Mouse (Mus musculus) ZHBTc4 (cell line): ENCODE results near the gene Slit2.
A peak's percentile ranks its signal among the peaks of the same experiment; 100 is the strongest.

Experiments used
- DNase-seq: peaks from one replicate; pipeline ENCODE4 v3.0.0-alpha.2; 2011; ENCODE audit warnings: low read depth, low spot score

The Slit2 gene

GRCm38 (mm10) chr5:47982941-47983701 lies at the start of gene Slit2:
Gene Slit2 (plus strand): TSS chr5:47983138.
- DNase-seq: peak; percentile 91

DNA sequence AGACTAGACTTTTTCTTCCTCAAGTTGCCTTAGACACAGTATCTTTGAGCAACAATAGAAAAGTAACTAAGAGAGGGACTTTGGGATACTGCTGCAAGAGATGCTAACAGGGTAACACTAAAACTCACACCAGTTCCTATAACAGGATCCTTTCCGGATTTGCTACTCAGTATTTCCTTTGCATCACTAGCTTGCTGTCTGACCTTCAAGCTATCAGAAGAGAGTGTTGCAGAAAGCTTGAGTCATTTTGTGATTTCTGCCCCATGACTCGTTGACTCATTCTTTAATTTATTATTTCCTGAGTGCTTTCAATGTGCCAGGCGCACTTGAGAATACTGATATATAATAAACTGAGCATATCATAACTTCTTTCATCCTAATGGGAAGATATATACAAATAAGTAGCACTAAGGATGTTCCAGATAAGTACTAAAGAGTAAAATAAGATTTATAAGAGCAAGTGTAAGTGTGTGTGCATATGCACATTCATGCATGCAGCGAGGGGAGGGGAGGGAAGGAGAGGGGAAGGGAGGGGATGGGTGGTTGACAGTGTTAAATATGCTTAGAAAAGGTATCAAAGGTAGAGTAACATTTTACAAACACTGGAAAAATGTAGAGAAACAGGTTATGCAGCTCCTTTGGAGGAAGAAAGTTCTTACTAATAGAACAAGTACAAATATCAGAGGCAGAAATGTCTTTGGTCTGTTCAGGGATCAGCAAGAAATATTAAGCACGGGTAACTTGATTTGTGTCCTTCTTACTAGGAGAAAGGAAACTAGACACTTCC lies 44.2 kb upstream of the Slit2 start:
- DNase-seq: no peak

- no peak for DNase-seq
Measured at GRCm38 (mm10) chr5:47956451-47956850, 26.5 kb upstream of the Slit2 start.

GRCm38 (mm10) chr5:47975795-47976194 lies 7.1 kb upstream of the Slit2 start:
- no peak for DNase-seq

DNA sequence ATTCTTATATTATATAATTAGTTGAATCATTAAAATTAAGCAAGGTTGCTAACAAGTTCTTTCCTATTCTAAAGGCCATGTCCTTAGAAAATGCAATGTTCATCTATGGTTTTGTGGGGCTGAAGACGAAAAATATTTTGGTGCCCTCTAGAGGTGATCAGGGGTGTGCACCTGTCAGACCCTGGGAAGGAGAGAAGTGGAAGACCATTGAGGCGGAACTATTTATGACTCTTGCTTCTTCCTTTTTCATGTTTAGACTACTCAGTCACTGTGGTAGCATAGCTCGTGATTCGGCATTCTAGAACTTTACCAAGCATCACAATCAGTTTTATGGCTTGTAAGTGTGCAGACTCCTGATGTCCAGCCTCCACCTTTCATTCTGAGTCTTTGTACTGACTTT lies 3.6 kb upstream of the Slit2 start:
- peak; percentile 52 for DNase-seq

DNA sequence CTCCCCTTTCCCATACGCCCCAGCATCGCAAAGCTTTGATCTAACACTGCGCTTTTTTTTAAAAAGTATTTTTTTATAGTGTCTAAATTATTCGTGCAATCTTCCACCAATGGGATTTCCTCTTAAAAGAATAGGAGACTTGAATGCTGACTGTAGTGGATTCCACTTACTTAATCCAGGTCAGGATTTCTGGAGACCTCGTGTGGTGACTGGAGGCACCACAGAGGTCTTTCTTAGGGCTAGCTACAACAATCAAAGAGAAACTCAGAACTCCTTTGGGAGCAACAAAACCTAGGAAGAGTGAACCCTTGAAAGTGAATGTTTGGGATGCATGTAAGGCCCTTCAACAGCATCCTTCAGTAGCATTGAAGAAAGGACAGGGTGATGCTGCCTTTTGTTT lies 2.5 kb upstream of the Slit2 start:
- DNase-seq: no peak

GRCm38 (mm10) chr5:47981951-47982350 lies 987 bp upstream of the Slit2 start:
- DNase-seq: no peak

GRCm38 (mm10) chr5:47983746-47984583 lies 1.0 kb downstream of the Slit2 start:
- DNase-seq: peak; percentile 62

GRCm38 (mm10) chr5:47984584-47985197 lies 1.8 kb downstream of the Slit2 start:
- DNase-seq: peak; percentile 42

DNA sequence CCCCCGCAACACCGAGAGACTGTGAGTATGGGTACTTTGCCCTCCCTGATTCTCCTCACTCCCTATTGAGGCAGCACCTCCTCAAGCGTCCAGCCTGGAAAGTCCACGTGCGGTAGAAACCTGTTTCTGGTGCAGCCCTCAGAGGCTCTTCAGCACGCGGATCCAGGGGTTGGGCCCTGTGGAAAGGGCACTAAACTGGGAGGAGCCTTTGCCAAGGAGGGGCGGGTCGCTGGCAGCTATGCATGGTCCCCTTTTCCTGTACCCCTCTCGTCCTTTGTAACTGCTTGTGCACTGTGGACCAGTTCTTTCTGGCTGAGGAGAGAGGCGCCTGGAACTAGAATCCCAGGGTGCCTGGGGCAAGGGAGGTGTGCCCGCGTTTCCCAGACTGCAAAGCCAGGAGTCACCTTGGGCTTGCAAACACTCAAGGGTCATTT lies 2.3 kb downstream of the Slit2 start:
- peak; percentile 90 for DNase-seq

DNA sequence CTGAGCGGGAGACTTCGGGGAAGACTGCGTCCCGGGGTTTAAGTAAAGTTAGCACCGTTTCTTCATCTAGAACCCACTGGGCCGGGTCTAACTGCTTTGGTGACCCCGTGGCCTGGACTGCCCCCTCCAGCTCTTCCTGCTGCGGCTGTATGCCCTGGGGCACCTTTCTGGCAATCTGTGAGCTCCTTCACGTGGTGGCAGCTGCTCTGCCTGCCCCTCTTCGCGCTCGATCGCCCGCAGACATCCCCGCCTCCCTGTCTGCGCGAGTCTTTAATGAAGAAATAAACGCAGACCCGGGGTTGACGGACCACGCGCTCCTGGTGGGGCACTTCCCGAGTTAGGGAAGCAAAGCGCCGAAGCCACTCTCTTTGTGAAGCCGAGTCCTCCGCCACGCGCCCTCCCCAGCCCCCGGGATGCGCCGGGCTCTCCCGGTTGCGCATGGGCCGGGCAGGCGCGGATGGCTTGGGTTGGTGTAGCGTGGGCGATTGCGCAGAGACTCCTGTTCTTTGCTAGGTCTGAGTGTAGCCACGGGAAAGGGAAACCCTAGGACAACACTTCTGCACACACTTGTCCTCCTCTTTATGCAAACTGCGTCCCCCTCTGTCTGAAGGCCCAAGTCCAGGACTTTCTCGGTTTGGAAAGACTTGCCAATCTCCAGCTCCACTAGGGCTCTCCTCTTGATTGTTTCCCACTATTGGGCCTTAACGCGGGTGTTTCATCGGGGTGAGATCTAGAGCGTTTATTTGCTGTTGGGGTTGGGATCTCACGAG lies 3.1 kb downstream of the Slit2 start:
- DNase-seq: peak; percentile 75

DNA sequence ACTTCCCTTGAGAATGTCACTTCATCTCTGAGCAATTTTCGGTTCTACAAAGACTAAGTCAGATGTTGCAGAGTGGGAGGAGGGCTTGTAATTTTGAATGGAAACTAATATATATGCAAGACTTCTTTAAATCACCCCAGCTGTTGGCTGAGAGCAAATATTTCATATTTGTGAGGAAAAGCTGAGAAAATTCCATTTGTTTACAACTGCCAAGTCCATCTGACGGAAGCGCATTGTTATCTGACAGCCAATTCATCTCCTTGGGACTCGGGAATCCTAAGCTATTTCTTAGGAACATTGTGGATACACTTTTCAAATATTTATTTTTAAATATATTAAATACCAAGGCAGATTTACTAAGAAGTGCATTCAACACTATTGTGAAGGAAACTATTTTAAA lies 8.0 kb downstream of the Slit2 start:
- DNase-seq: no peak

DNA sequence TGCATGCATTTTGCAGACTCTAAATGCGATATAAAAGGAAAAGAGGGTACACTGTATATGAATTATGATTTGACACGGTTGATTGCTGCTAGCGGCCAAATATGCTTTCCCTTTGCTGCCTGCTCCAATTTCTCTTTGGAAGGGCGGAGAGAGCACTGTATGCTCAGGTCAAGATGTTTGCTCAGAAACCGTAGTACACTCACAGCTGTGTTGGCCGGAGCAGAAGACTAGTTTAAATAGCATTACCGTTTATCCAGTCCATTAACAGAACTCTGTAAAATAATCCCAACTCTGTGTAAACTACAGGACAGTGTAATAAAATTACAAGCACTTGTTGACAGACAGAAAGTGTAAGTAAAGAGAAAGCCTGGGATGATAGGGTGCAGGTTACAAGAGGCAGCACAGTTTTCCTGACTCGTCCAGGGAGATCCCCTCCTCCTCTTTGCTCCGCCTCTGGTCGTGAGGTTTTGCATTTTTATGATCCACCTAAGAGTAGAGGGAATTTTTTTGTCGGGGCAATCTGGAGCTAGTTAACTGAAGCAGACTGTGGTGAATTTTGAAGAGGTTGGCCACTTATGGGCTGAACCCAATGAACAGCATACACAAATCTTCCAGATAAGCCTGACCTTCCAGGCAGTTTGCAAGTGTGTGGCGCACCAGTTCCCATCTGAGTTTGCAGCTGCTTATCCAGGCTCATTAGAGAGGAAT lies 20.9 kb downstream of the Slit2 start:
- DNase-seq: no peak

GRCm38 (mm10) chr5:48005533-48005932 lies 22.6 kb downstream of the Slit2 start:
- no peak for DNase-seq

DNA sequence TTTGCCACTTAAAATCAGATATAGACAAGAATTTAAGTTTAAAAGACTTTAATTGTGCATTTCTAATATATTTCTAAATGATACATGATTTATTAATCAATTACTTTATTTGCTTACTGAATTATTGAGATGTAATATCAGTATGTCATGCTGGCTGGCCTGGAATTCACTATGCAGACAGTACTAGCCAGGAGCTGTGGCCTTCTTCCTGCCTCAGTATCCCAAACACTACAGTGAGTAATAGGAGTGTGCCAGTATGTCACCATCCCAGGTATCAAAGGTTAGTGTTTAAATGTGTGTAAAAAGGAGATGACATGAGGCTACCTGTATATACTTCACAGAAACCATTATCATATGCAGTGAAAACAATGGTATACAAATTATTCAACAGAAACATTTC lies 23.1 kb downstream of the Slit2 start:
- no peak for DNase-seq

GRCm38 (mm10) chr5:48023441-48023840 lies 40.5 kb downstream of the Slit2 start:
- DNase-seq: no peak

DNA sequence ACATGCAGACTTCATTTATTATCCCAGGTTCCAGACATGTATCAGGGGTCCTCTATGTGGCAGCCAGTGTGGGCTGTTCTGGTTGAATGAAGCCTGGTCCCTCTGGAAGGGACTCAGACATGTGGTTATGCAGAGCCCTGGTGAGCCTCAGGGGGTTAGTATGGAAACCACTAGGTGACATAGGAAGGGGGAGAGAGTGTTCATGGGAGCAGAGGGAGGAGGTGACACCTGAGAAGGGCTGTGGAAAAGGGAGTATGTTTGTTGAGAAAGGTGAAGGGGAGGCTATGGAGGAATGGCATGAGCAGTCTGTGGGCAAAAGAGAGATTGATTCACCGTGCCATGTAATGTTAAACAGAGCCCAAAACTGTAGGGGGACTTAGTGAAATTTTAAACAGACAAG lies 51.9 kb downstream of the Slit2 start:
- DNase-seq: no peak

DNA sequence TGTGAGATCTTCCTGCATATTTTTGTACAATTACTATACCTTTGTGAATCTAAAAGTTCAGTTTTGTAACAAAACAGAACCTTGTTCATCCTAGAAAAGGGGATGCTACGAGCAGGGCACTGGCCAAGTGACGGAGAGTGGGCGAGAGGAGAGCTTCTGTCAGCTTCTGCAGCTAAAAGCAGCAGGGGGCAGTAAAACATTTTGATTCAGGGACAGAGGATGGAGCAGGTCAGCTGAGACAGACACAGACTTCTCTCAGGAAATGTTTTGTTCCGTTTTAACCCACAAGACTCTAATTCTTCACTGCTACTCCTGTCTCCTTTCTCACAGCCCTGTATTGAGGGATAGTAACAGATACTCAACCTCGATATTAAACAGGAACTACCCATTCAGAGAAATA lies 55.1 kb downstream of the Slit2 start:
- peak; percentile 6 for DNase-seq

- DNase-seq: no peak
Measured at GRCm38 (mm10) chr5:48048986-48049751, 66.2 kb downstream of the Slit2 start.
